Mouse (Mus musculus): Measurements from ENCODE around the gene Rnf222.

Gene Rnf222

DNA sequence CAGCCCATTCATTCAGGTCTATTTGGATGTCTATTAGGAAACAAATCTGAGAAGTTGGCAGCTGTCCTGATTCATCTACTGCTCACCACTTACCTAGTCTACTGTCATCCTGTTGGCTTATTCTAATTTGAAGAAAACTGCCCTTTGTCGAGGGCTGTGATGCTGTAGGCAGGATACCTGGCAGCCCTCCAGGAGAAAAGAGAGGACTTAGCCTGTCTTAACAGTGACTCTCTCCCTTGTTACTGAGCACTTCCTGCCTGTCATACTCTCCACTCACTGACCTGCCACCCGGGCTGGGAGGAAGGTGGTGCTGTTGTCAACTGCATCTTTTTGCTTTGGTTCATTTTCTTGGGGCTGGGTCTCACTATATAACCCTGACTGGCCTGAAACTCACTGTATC, 2.3 kb downstream of the Rnf222 start:
- no peak for DNase-seq (ENCODE audit: low spot score)

DNA sequence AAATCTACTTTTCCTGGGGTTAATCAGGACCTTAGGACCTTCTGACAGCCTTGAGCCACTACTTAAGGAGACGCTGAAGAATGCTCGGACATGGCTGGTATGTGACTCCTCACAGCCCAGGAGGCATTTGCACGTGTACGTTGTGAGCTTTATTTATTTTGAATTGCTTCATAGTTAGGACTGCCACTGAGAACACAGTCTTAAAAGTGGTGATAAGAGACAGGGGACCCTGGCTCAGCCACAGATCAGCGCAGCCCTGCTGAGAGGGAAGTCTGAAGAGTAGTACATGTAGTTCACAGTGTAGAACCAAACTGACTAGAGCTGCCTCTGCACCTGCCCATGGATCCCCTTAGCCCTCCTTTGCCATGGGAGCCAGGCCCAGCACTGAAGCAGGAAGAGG, 3.5 kb downstream of the Rnf222 start:
- DNase-seq (ENCODE audit: low spot score): no peak

DNA sequence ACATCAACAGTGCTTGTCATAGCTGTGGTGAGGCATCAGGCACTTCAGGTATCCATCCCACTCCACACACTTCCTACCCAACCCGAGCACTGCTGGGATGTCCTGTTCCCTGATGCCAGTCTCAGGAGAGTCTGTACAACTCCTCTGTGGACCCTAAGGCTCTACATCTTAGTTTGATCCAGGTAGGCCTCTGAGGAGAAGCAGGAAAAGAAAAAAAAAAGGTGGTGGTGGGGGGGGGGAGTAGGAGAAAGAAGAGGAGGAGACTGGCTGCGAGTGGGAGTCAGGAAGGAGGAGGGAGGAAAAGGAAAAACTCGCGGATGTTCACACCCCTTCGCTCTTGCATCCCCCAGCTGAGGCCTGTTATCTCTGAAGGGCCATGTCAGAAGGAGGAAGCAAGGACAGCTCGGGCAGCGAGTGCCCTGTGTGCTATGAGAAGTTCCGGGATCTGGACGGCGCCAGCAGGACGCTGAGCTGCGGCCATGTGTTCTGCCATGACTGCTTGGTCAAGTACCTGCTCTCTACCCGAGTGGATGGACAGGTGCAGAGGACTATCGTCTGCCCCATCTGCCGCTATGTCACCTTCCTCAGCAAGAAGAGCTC, 4.0 kb downstream of the Rnf222 start:
- DNase-seq (ENCODE audit: low spot score): no peak

DNA sequence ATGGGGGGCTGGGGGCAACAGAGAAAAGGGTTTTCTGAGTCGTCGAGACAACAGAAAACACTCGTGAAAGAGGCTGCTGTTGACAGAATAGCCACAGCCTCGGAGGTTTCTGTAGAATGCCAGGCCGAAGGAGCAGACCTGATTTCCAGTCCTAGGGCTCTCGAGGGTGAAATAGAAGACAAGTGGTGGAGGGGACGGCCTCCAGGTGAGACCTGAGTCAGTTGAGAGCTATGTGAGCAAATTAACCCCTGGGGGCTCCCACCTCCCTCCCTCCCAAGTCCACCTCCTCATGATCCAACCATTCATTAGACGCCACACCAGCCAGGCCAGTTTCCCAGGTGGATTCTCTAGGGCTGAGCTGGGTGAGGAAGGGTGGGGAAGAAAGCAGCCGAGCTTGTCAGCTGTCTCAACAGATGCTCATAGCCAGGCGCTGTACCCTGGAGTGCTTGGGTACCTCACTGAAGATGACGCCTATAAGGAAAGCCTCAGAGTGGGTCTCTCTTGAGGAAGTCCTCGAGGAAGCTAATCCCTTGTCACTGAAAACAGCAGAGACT, 5.6 kb downstream of the Rnf222 start:
- no peak for DNase-seq (ENCODE audit: low spot score)

DNA sequence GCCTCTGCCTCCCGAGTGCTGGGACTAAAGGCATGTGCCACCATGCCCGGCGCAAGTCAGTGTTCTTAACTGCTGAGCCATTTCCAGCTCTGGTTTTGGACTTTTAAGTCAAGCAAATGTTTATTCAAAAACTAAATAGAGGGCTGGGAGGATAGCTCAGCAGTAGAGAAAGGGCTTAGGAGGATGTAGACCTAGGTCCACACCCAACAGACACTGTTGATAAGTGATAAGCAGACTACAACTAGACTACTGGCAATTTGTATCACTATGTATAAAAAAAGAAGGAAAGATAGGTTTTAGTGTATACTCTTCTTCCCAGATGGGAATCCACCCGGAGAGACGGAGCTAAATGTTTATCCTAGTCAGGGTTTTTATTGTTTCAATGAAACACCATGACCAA, 7.9 kb downstream of the Rnf222 start:
- DNase-seq (ENCODE audit: low spot score): no peak

DNA sequence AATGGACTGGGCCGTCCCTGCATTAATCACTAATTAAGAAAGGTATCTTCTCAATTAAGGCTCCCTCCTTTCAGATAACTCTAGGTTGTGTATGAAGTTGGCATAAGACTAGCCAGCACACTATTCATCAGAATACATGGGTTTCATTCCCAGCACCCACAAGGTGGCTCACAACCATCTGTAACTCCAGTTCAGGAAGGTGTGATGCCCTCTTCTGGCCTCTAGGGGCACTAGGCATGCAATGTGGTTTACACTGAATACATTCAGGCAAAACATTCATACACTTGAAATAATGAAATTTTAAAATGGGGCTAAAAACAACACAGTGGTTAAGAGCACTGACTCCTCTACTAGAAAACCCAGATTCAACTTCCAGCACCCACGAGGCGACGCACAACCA, 8.8 kb downstream of the Rnf222 start:
- peak; percentile 60 for DNase-seq (ENCODE audit: low spot score)

DNA sequence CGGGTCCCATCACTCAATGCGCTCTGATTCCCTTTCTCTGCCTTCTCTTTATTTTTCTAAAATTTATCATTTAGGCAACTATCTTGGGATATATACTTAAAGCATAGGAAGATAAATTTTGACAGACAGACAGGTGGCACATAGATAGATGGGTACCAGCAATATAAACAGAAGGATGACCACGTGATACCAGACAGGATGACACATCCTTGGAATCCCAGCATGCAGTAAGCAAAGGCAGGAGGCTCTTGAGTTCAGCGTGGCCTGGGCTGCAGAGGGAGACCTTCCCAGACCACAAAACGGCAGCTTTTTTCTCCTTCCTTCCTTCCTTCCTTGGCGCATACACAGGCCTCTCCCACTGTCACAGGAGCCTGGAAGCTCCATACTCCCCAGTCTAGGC, 9.5 kb downstream of the Rnf222 start:
- DNase-seq (ENCODE audit: low spot score): no peak

DNA sequence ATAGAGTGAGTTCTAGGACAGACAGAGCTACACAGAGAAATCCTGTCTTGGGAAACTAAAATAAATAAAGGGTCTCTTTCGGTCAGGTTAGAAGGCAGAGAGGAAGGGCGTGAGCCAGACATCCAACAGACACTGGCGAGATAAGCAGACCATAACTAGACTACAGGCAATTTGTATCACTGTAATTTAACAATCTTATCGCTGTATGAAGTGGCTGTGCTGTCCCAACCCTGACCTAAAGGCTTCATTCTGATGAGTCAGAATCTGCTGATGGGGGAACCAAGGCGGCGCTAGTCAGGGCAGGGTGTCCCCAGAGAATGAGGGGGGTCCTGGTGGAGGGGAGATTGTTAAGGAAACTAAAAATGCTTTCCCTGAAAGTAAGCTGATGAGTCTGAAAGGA, 10.4 kb downstream of the Rnf222 start:
- DNase-seq (ENCODE audit: low spot score): no peak

DNA sequence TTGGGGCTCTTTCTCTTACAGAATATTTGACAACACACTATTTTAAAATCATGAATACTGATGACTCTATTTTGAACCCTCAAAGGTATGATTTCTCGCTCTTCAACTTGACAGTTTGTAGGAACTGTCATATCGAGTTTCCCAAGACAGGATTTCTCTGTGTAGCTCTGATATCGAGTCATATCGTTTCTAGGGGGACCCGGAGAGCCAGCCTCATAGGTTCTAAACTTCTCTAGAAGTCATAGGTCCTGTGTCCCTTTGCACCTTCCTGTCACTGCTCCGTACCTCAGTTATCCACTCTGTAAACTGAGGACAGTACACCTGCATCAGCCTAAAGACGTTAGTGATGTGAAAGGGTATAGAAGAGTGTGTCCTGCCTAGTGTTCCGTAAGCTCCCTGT, 11.5 kb downstream of the Rnf222 start:
- no peak for DNase-seq (ENCODE audit: low spot score)

DNA sequence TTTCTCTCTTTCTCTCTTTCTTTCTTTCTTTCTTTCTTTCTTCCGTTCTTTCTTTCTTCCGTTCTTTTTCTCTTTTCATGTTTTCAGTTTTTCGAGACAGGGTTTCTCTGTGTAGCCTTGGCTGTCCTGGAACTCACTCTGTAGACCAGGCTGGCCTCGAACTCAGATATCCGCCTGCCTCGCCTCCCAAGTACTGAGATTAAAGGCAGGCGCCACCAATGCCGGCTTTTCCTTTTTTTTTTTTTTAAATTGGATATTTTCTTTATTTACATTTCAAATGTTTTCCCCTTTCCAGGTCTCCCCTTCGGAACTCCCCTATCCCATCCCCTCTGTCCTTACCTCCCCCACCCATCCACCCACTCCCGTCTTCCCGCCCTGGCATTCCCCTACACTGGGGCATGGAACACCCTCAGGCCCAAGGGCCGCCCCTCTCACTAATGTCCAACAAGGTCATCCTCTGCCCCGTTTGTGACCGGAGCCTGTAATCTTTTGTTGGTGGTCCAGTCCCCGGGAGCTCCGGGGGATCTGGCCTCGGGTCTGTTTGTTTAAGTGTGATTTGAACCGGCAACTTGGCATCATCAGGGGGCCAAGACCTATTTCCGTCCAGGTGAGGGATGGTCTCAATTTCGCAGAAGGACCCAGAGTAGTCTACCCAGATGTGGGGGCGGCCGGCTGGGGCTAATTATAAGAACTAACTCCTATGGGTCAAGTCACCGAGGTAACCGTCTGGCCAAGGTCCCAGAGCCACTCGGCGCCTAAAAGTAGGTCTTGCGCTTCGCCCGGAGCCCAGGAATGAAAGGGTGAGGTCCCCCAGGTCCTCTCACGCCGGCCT, 12.4 kb downstream of the Rnf222 start:
- peak; percentile 5 for DNase-seq (ENCODE audit: low spot score)

DNA sequence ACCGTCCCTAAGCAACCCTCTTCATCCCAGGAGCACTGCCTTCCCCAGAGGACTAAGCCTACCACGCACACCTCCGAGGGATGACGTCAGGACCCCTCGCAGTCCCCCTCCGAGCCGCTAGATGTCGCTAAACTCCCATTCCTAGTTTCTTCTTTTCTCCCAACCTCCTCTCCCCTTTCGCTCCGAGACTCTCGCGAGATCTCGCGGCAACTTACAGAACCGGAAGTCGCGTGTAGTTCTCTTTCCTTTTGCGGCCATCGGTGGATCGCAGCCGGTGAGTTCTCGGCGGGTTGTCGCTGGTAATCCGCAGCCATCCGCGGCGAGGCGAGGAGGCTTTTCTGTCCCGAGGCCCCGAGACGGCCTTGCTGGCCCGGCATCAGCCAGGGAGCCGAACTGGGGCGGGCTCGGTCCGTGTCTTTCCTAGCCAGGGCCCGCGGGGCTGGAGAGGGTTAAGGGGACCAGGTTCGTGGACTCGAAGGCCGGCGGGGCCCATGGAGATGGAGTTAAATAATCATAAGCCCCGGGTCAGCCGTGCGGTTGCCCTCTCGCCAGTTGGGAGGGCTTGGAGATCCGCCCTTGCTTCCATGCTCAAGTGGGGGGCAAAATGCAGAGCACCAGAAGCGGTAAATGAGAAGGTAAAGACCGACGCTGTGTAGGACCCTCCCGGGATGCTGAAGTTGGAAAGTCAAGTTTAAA, 13.1 kb downstream of the Rnf222 start, which contains the start of gene Rpl26:
Rpl26 (plus strand) TSS at position 233 of the 696 bp plus-strand sequence.
- DNase-seq (ENCODE audit: low spot score): peak; percentile 97

DNA sequence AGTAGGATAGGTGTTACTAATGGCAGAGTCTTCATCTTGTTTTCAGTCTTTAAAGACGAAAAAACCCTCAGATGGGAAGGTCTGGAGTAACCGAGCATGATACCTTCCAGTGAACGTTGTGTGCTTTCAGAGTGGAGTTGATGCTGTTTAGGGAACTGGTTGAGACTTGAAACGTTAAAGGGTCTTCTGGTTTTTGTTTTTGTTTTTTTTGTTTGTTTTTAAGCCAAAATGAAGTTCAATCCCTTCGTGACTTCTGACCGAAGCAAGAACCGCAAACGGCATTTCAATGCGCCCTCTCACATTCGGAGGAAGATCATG, 13.7 kb downstream of the Rnf222 start:
- DNase-seq (ENCODE audit: low spot score): no peak

DNA sequence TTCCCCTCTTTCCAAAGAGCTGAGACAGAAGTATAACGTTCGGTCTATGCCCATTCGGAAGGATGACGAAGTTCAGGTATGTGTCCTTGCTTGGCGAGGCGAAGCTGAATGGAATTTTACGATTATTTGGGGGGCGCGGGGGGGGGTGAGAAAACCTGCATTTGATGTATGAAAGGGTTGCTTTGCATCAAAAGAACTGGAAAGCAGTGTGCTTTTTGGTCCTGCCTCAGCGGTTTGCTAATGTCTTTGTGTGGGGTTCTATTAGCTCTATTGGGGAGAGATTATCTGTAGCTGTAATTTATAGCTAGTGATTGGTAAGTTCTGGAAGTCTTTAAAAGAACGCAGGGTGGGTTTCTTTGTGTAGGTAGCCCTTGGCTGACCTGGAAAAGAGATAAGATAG, 14.0 kb downstream of the Rnf222 start:
- no peak for DNase-seq (ENCODE audit: low spot score)

DNA sequence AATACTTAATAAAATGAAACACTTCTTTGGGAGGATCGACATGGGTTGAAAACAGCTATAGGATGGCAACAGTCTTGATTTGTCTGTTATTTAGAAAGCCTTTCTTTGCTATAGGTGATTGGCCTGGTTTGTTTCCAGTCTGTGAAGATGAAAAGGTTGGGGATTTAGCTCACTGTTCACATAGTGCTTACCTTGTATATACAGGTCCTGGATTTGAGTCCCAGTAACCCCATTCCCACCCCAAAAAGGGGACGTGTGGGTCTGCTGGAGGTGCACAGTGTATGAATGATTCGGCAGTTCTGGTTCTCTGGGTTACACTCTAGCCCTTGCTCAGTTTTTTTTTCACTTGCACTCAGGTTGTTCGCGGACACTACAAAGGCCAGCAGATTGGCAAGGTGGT, 14.5 kb downstream of the Rnf222 start:
- no peak for DNase-seq (ENCODE audit: low spot score)

DNA sequence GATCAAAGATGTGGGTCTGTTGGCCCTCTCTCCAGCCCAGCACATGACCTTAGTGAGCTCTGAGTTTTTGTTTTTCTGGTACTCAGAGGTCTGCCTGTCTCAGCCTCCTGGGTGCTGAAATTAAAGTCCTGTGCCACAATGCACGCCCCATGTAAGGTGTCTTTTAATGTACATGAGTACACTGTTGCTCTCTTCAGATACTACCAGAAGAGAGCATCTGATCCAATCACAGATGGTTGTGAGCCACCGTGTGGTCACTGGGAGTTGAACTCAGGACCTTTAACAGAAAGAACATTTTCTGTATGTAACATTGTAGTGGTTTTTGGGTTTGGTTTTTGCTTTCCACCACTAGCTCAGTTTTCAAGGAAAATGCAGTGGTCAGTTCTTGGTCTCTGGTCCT, 15.4 kb downstream of the Rnf222 start:
- no peak for DNase-seq (ENCODE audit: low spot score)

DNA sequence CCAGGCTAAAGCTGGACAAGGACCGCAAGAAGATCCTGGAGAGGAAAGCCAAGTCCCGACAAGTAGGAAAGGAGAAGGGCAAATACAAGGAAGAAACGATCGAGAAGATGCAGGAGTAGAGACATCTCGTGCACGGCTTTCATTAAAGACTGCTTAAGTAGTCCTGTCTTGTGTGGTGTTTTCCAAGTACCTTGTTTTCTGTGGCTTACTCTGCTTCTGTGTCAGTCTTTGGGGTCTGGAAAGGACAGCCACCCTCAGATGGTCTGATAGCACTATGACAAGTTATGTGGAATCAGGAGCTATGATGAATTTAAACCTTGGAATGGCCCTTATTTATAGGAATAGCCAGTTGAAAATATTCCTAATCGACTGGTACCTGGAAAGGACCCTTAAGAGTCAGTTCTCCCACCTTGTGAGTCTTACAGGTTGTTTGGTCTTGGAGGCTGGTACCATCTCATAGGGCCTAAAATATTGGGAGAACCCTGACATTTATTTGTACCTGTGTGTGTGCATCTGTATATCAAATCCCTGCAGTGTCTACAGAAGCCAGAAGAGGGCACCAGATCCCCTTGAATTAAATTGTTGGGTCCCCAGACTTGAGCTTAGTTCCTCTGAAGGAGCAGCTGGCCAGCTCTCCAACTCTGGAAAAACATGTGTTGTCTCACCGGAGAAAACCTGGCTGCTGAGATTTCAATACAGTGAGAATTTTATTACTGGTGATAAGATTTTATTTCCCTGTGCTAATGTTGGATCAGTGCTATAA, 16.2 kb downstream of the Rnf222 start:
- peak; percentile 66 for DNase-seq (ENCODE audit: low spot score)

DNA sequence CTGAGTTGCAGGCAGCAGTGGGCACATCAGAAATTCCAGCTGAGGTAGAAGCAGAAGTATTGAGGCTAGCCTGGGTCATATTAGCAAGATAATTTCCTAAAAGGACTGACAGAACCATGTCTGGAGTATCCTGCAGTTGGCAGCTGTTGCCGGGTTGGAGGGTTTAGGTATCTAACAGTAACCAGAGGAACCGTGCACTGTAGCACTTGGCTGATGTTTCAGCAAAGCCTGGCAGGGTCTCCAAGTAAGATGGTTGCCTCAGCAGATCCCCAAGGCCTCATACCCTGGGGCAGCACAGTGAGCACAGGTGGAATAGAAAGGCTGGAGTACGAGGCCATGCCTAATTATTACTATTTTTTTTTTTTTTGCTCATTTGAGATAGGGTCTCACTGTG, 16.8 kb downstream of the Rnf222 start:
- no peak for DNase-seq (ENCODE audit: low spot score)

DNA sequence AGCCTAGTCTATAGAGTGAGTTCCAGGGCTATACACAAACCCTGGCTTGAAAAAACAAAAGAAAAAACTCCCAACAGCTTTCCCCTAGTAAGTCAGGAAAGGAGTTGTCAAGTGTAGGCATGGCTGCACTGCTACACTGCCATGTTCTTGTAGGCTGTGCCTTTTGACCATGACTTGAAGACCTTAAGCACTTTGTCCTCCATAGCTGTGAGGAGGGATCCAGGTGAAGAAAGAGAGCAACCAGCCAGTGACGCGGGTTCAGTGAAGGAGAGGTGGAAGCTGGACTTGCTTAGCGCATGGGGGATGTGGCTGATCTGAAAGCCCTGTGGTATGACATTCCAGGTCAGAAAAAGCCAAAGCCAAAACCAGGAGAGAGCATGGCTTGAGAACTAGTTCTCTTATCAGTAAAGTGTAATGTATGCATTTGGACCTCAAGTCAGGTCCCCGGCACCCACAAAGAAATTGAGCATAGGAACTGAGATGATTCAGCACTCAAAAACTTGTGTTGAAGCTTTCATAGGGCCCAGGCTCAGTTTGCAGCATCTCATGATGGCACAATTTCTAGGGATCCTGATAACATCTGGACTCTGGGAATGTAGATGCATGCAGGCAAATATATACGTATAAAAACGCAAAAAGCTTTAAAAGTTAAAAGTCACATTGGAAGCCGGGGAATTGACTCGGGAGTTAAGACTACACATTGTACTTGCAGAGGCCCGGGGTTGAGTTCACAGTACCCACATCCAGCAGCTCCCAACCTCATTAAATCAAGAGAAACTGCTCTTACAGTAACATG, 17.5 kb downstream of the Rnf222 start:
- DNase-seq (ENCODE audit: low spot score): no peak

DNA sequence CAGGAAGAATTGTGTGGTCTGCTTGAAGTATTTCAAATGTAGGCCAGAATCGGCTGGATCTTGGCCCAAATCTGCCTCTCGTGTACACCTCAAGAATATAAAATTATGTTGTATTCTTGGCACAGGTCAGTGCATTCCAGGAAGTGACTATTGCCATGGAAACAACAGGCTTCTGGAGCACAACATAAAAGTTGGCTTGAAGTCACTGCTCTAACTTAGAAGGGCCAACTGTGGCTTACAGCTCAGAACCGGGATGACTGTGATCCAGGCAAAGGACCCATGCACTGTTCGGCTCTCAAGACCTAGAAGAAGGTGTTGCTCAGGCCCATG, 18.1 kb downstream of the Rnf222 start:
- DNase-seq (ENCODE audit: low spot score): no peak

DNA sequence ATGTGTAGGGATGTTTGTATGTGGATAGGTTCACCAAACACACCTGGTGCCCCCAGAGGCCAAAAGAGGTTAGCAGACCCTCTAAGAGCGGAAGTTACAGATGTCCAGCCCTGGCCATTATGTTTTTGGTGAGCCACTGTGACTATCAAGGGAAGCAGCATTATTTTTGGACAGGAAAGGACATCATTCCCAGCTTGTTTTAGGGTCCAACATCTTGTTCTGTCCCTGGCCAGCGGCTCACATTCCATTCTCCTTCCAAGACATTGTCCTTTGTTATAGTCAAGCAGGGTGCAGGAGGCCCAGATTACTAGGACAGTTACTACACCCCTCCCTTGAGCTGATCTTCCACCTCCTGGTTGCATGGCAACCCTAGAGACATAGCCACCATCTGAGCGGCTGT, 18.9 kb downstream of the Rnf222 start:
- no peak for DNase-seq (ENCODE audit: low spot score)

DNA sequence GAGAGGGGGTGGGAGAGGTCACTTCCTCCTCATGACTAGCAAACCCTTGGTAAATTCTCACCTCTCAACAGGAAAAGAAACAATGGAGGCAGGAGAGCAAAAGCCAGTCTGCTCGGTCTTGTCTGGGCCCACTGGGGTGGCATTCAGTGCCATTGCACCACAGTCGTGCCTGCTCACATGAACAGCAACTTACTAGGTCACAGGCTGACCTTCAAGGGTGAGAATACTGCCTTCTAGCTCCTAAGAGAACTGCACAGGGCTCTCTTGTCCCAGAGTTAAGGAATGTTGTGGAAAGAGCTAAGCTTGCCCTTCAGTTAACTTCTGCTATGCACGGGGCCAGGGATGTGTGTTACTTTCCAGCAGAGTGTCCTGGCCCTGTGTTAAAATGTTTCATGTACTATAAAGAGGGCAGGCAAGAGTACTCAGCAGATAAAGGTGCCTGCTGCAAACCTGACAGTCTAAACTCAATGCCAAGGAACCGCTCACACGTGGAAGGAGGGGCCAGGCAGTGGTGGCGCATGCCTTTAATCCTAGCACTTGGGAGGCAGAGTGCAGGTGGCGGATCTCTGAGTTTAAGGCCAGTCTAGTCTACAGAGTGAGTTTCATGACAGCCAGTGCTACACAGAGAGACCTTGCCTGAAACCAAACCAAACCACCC, 20.6 kb downstream of the Rnf222 start:
- no peak for DNase-seq (ENCODE audit: low spot score)
